Mouse (Mus musculus) brain, embryonic 14.5 days (tissue): ENCODE data around the gene Tmem86a.

Experiments used
- CTCF ChIP-seq: fragments of 200-500 bp; IDR thresholded peaks from 2 replicates; pipeline ENCODE4 v1.5.1; 2012; ENCODE audit warnings: inconsistent platforms, mild to moderate bottlenecking, moderate library complexity, borderline replicate concordance; ENCODE audit not compliant: insufficient read depth, insufficient read length; ENCODE audit errors: extremely low read depth
- POLR2A ChIP-seq: fragments of 200-500 bp; IDR thresholded peaks from 2 replicates; pipeline ENCODE4 v1.6.1; 2012; ENCODE audit warnings: mild to moderate bottlenecking, inconsistent platforms, borderline replicate concordance; ENCODE audit not compliant: poor library complexity, insufficient read depth, insufficient read length, severe bottlenecking; ENCODE audit errors: extremely low read depth

DNA sequence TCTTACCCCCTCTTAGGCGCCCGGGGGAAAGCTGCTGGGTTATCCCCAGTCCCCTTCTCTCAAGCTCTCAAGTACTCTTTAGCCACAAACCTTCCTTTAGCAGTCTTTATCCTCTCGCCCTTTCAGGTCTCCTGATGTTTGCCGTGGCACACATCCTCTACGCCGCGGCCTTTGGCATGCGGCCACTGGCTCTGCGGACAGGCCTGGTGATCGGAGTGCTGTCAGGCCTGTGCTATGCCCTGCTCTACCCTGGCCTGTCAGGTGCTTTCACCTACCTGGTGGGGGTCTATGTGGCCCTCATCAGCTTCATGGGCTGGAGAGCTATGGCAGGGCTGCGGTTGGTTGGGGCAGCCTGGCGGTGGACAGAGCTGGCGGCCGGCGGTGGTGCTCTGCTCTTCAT lies 2.9 kb downstream of the Tmem86a start:
- no peak for TF ChIP-seq CTCF
- no peak for TF ChIP-seq POLR2A
